Mouse (Mus musculus) cerebellum, adult 9-10 months (tissue): ENCODE results near the gene Gm43552.

Experiments
- DNase-seq: peaks from one replicate; pipeline ENCODE4 v3.0.0; 2022

The Gm43552 gene

DNA sequence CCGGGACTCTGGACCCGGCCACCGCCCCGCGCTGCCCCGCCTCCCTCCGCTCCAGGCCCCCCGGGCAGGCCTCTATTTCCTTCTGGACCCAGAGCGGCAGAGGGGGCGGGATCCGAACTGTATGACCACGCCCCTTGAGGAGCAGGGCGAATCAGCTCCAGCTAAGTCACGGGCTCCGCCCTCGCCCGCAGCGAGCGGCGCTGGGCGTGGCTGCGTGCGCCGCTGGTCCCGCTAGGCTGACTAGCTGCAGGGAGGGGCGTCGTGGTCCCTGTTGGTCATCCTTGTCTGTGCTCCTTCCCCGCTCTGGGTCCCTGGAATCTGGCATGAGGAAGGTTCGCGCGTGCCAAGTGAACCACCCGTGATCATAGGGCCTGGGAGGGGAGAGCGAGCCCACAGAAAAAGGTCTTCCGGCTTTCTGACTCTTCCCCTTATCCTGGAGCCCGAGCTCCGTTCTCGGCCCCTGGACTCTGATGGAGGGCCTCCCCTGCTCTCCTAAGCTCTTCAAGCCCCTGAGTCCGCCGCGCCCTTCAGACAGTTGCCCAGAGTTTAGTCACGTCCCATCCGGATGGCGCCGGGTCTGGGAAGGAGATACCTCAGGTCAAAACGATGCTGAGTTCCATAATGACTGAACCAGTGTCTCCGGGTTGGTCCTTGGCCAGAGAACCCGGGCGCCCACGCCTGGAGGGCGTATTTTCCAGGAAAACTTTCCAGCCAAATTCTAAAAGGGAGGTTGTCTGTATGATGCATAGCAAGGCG is 56.6 kb downstream of the Gm43552 start, which contains the start of gene Ugdh:
TSS of gene Ugdh (minus strand) at position 144 of the 756 bp plus-strand sequence.
- peak; percentile 98 for DNase-seq

DNA sequence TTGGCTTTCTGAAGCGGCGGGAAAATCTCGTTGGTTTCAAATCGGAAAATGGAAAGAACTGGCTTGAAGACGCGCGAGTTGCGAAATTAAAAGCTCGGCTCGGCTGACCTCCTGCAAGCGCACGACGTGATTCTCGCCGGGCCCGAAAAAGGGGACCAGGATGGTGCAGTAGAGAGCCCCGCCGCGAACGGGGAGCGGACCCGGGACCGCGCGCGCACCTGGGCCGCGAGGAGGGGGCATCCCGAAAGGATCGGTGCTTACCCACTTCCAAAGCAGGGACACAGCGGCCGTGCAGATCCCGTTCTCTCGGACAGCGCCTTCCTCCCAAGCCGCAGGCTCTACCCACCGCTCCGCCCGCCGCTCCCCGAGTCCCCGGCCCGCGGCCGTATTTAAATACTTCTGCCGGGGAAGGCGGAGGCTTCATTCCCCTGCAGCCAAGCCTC is 57.2 kb downstream of the Gm43552 start:
- no peak for DNase-seq

DNA sequence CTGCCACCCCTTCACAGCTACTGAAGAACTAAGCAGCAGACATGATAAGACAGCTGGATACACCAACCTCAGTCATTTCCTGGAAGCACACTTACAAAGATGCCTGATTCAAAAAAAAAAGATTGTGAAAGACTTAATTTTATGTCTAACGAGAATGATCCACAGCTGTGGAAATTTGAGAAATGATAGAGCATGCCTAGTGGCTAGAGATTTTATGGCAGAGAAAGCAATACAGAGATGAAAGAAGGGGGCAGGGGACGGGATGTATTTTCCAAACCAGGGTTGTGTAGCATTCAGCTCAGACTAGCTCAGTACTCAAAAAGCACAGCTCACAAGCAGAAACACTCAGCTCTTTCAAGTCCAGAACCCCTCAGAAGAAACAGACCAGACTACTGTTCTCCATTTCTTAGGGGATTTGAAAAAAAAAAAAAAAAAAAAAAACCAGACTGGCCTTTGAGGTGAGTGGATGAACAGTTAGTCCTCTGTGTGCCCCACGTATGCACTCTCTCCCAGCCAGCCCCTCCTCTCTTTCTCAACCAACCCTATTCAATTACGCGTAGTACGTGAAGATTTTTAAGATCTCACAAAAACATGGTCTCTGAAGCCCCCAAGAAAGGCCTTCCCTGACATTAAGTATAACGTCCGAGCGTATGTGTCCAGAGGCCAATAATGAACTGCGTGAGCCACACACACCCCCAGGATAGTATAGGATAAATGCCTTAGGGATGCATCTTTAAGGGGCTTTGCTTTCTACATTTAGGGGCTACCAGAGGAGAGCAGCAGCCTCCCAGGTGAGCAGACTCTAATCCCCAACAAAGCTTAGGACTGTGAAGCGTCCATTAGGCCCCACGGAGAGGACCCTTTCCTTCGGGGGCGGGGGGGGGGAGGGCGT is 57.9 kb downstream of the Gm43552 start:
- peak; percentile 41 for DNase-seq

DNA sequence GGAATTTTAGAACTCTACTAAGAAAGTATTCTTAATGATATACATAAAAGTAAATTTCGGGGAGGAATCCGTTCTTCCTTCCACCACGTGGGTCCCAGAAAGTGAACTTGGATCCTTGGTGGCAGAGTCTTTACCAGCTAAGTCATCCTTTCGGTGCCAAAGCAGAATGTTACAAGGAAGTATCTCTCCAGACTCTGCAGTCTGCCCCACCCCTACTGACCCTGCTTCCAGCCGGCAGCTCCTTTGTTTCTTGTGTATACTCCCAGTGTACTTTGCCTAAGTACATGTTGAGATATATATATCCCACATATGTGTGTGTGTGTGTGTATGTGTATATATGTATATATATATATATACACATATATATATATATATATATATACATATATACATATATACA is 63.2 kb downstream of the Gm43552 start:
- no peak for DNase-seq

DNA sequence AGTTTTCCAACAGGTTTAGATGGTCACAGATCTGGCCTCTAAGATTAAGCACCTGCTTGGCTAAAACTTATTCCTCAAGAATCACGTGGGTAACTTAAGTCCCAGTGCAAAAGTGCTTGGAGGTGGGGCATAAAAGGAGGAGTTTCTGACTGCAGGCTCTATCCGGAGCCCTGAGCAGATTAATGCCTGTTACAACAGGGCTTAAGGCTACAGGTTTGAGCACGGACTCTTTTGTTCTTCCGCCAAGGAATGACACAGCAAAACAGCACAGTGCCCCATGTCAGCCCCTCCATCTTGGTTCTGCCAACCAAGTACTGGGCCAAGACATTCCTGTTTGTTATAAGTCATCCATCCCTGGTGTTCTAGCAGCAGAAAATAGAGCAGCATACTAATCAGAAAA is 64.3 kb downstream of the Gm43552 start:
- DNase-seq, result no peak

DNA sequence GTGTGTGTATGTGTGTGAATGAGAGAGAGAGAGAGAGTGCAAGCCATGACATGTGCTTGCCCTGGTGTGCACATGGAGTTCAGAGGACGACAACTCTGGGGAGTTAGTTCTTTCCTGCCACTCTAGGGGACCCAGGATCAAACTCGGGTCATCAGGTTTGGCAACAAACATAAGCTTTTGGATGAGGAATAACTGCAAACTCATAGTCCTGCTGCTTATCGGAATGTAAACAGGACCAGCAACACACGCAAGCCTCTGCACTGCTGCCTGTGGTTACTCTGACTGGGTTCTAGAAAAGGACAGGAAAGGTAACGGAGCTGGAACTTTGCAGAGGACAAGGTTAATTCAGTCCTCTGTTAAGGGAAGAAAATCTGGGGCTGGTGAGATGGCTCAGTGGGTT is 67.4 kb downstream of the Gm43552 start:
- no peak for DNase-seq

DNA sequence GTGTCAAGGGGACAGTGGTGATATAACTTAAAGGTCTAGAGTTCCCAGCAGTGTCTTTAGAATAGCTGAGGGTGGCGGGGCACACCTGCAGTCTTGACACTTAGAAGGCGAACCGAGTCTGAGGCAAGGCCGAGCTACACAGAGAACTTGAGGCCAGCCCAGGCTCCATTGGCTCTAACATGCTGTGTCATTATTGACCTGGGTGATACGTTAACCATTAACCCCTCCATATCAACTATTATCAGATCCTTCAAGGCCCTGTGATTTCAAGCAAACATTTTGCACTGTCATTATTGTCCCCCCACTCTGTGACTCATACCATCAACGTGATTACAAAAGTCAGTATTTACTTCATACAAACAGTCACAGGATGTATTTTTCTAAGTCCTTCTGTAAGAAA is 68.4 kb downstream of the Gm43552 start:
- DNase-seq, result no peak

DNA sequence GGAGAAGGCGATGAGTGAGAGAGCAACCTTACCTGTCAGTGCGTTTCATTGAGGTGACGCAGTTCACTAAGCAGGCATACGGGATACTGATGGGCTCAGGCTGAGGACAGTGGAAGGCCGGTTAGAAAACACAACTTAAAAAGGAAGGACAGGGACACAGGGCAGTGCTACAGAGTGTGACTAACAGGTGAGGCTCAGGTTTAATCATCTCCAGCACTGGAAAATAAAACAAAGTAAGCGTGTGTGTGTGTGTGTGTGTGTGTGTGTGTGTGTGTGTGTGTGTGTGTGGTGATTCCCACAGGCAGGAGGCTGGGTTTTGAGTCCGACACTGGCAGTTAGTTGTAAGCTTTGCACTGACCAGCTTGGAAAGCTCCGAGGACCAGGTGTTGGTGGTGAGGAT is 69.8 kb downstream of the Gm43552 start:
- DNase-seq, result no peak

DNA sequence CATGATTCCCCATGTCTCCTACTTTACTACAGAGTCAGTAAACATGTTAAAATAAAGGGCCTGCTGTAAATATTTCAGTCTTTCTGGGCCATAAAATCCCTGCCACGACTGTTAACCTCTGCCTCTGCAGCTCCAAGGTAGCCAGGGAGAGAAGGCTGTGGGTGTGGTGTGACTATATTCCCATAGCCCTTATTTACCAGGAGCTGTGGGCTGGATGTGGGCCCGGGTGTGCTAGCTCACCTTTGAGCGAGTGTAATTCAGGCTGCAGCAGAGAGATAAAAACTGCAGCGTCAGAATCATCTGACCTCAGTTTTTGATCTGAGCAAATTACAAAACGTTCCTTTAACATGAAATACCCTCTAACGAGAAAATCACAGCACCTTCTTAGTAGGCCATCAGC is 71.8 kb downstream of the Gm43552 start:
- no peak for DNase-seq

DNA sequence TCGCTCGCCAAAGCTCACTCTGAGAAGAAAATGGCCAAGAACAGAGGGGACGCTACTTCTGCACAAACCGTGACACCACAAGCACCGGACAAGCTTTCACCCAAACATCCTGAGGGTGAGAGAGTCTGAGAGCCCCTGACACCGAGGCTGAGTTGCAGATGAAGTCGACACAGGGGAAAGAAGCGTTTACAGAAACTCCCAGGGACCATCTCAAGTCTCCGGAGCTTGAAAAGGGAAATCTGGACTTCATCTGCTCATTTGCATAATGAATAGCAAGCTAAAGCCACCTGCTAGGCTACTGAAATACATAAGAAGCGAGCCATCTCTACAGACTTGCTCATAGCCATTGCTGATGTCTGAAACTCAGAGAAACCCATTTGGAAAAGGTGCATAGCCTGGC is 73.5 kb downstream of the Gm43552 start:
- DNase-seq, result no peak

DNA sequence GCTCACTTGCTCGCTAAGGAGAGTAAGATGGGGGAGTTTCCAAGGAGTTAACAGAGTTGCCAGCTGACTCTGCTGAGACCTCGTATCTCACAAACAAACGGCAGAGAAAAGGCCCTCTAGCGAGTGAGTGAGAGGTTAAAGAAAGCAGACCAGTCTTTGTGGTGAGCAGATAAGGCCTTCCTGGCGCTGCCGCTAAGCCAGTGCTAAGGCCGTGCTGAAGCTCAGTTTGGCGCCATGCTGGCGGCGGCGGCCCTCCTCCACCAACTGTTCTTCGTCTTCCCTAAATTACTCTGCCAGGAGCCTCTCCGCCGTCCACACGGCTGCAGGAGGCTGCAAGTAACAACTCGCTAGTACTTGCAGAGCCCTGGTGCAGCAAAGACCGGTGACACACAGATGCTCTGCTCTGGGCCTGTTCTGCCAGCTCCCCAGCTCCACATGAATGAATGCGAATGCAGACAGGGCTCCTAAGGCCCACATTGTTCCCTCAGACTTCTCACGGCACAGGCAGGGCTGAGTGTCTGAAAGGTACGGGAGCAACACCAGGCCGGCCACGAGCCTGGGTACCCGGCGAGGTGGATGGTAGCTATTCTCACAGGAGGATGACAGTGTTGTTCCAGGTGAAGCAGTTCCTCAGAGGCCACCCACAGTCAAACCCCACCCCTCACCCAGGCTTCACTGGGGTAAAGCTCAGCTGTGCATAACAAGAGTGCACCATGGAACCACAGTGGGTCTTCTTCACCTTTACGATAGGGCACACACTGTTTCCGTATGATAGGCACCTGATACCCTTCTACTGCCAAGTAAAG is 76.8 kb downstream of the Gm43552 start:
- no peak for DNase-seq

DNA sequence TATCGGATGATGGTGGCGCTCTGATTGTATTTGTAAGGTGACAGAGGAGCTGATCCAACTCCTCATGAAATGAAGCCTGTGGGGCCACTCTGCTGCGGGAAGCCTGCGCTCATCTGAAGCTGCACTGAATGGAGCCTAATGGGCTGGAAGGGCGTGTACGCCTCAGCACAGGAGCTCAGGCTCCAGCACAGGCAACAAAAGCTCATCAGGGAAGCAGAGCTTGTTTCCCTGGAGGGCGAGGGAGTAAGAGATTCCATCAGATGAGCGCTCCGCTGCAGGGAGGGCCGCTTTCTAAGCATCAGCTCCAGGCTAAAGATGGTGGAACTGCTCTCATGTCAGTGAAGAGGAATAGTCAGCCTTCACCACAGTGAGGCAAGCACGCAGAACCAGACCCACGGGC is 84.6 kb downstream of the Gm43552 start:
- DNase-seq, result no peak

DNA sequence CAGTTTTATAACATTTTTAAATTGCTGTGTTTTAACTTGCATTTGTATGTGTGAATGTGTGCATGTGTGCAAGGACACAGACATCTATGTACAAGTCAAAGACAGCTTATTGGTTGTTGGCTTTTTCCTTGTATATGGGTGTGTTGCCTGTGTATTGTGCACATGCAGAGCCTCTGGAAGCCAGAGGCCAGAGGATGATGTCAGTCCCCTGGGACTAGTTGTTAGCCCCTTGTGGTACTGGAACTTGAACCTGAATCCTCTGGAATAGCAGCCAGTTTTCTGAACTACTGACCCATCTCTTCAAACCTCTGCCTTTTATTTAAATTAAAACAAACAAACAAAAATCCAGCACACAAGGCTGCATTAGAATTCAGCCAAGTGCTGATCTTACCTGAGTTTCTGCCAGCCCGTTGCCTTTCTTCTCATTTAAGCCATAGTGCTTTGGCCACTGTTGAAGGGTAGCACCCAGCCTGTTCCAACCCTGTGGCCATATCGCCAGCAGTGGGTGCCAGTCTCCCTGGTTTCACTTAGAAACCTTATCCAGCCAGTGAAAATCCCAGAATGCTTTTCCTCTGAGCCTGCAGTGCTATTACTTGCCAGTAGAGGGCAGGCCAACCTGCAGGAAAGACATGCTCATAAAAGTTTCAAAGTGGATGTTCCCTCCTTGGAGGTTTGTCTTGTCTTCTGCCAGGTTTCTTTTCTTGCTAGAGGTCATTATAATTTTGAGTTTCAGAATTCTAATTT is 91.2 kb downstream of the Gm43552 start:
- peak; percentile 89 for DNase-seq

DNA sequence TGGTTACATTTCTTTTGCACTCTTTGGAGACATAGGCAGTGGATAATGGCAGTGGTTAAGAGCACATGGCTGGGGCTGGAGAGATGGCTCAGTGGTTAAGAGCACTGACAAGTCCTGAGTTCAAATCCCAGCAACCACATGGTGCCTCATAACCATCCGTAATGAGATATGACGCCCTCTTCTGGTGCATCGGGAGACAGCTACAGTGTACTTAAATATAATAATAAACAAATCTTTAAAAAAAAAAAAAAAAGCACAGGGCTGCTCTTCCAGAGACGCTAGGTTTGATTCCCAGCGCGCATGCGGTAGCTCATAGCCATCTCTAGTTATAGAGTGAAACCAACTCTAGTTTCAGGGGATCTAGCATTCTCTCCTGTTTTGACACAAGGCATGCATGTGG is 98.2 kb downstream of the Gm43552 start:
- DNase-seq, result no peak

DNA sequence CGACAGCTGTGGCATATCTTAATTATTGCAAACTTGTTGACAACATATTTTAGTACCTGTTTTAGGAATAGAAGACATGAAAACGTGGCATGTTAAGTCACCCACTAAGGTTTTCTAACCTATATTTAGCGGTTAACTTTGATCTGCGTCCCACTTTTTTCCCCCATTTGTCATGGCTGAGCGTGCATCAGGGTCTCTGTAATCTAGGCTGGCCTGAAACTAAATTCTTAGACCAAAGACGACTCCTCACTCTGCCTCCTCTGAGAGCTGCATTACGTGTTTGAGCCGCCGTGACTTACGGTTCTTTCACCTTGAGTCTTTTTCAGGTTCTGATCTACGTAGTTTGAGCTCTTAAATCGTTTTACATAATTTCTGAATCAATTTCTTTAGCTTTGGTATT is 100.9 kb downstream of the Gm43552 start:
- no peak for DNase-seq

DNA sequence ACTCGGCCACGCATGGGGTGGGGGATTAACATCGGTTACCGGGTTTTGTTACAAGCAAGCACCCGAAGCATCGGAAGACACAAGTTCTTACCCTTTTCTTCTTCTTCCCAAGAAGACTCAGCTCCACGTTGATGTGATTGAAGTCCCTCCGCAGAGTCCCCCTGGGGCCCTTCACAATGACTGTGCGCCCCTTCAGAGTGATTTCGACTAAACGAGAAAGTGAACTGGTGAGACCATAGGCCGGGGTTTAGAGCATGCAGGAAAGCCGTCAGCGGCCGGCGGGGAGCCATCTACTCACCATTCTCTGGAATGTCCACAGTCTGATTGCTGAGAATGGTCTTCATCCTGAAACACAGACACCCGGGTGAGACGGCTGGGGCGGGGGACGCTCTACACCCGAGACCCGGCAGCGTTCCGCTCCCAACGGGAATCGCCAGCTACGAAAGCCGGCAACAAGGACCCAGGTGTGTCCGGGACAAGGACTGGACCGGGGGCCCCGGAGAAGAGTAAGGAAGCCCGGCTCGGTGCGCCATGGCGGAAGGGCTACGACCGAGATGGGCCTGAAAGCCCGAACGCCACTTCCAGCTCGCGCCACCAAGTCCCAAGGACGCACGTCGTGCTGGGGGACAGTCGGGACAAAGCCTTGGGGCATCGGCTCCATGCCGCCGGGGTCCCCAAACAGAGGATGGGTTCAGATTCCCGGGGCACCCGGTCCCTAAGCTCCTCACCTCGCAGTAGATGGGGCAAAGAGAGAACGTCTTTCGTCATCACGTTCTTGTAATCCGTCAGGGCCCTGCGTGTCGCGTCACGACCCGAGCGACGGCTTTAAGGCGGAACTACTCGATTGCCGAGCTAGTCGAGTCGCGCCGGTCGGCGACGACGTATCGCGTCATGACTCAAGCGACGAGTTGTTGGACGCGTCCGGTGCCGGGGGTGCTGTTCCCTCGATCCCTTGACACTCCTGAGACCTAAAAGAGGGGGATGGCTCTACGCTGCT is 101.7 kb downstream of the Gm43552 start, which contains the start of the genes Rpl9 and Lias:
TSS of gene Rpl9 (minus strand) at position 797 of the 997 bp plus-strand sequence.
TSS of gene Lias (plus strand) at position 850 of the 997 bp plus-strand sequence.
- peak; percentile 99 for DNase-seq

DNA sequence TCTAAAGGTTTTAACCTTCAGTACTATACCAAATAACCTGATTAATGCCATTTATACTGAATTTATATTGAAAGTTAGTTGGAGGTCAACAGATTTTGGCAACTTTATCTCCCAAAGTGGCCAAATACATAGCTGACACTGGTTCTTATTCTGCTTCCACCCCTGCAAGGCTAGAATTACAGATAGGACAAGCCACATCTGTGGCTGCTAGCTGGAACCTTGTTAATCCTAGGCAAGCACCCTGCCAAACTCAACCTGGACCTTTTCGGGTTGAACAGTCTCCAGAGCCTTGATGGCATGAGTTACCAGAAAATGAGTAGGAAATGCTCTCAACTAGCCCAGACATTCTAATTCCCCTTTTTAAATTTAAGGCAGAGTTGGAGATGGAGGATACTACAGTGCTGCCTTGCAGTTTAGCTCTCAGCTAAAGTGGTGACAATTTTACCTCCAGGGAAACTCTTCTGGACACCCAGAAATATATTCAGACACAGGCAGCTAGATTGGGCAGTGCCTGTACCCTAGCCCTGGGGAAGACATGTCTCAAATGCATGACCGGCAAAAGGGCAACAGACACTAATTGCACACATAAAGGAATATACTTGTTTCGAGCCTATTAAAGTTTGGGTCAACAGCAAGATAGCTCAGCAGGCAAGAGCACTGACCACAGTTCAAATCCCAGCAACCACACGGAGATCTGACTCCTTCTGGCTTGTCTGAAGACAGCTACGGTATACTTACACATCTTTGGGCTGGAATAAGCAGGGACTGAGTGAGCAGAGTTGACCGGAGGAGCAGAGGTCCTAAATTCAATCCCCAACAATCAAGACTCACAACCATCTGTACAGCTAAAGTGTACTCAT is 105.4 kb downstream of the Gm43552 start:
- no peak for DNase-seq

DNA sequence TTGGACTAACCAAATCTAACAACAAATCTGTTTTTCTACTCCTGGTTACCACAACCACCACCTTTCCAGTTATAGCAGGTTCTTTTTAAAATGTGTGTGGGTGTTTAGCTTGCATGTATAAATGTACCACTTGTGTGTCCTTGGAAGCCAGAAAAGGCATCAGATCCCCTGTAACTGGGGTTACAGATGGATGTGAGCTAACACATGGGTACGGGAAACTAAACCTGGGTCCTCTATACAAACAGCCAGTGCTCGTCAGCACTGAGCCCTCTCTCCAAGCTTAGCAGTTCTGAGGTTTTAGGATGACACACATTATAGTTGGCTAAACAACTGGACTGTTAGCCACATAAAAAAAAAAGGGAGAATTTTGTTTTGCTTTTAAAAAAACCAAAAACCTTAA is 106.9 kb downstream of the Gm43552 start:
- DNase-seq, result no peak
